Mouse (Mus musculus) heart, embryonic 15.5 days (tissue): ENCODE data around the gene Notch1. TPM values are rescaled to one million over a fixed set of nuclear protein-coding genes. Genes with fewer than 3 reads are reported as not detected.

Experiments used
- ATAC-seq: fragments of 200-750 bp; cut with Nextera tagmentation; replicated peaks from 2 replicates; pipeline ENCODE4 v1.8.0; 2017; ENCODE audit warnings: low read depth, moderate TSS enrichment; ENCODE audit not compliant: insufficient number of reproducible peaks, insufficient read depth, low FRiP score
- H3K27ac ChIP-seq: fragments of 300-500 bp; sonication (generic); 2 replicates; pipeline ENCODE4 v1.5.1; 2015; ENCODE audit warnings: mild to moderate bottlenecking, inconsistent platforms
- H3K27me3 ChIP-seq: fragments of 300-500 bp; sonication (generic); 2 replicates; pipeline ENCODE4 v1.6.1; 2015; ENCODE audit warnings: inconsistent platforms
- H3K36me3 ChIP-seq: fragments of 300-500 bp; sonication (generic); 2 replicates; pipeline ENCODE4 v1.6.1; 2015; ENCODE audit warnings: mild to moderate bottlenecking, inconsistent platforms
- H3K4me1 ChIP-seq: fragments of 300-500 bp; sonication (generic); replicated peaks from 2 replicates; pipeline ENCODE4 v1.6.1; 2015; ENCODE audit warnings: inconsistent platforms
- H3K4me2 ChIP-seq: fragments of 300-500 bp; sonication (generic); 2 replicates; pipeline ENCODE4 v1.6.1; 2015; ENCODE audit warnings: inconsistent platforms, mild to moderate bottlenecking, moderate library complexity
- H3K4me3 ChIP-seq: fragments of 300-500 bp; sonication (generic); 2 replicates; pipeline ENCODE4 v1.5.1; 2015; ENCODE audit warnings: mild to moderate bottlenecking, inconsistent platforms
- H3K9ac ChIP-seq: fragments of 300-500 bp; sonication (generic); 2 replicates; pipeline ENCODE4 v1.6.1; 2015; ENCODE audit warnings: mild to moderate bottlenecking, inconsistent platforms
- H3K9me3 ChIP-seq: fragments of 300-500 bp; sonication (generic); replicated peaks from 2 replicates; pipeline ENCODE4 v1.6.1; 2016; ENCODE audit warnings: inconsistent platforms
- WGBS: fragments of 180-500 bp; shearing (Covaris S2); methylation state at CpG from one replicate; pipeline ENCODE4 v1.1.7; 2015; ENCODE audit warnings: mixed read lengths; 5-methylcytosine and 5-hydroxymethylcytosine counted together
- polyA plus RNA-seq: library from polyadenylated mRNA; unstranded; fragments of >200 nt; fragmentation: Nextera tagmentation; extraction: Ambion mirVana; gene quantifications from 2 replicates; pipeline ENCODE4 v1.2.1, GENCODE M21; 2015

Notch1 gene
- polyA plus RNA-seq, 1 experiment from 2014 or later, result 10.8 TPM

- ATAC-seq, result no peak
- Histone ChIP-seq H3K9me3 (no peaks in the 10 kb centered on the region), H3K4me1 (peaks cover 33% of the 10 kb centered on the region), H3K36me3 (peaks cover 42% of the 10 kb centered on the region), H3K4me3 (no peak overlapping the region), H3K27ac (peak overlapping the region; percentile 7; the same call in 1 of the 2 replicates), H3K27me3 (no peaks in the 10 kb centered on the region), H3K9ac (no peak overlapping the region), H3K4me2 (no peak overlapping the region)
- 77% methylated on average over 2 of the region's 2 CpGs for WGBS
Measured at GRCm38 (mm10) chr2:26478685-26479205, 37.7 kb downstream of the Notch1 start.

GRCm38 (mm10) chr2:26477911-26478310 lies 38.6 kb downstream of the Notch1 start:
- no peak overlapping the region for H3K9ac ChIP-seq
- peaks cover 48% of the 10 kb centered on the region for H3K36me3 ChIP-seq
- H3K4me3 ChIP-seq, result no peak overlapping the region
- peak overlapping the region; percentile 38; the same call in 1 of the 2 replicates for H3K27ac ChIP-seq
- no peak overlapping the region for H3K4me2 ChIP-seq
- H3K4me1 ChIP-seq, result peaks cover 26% of the 10 kb centered on the region
- no peak for ATAC-seq
- no peaks in the 10 kb centered on the region for H3K9me3 ChIP-seq
- no peaks in the 10 kb centered on the region for H3K27me3 ChIP-seq
- 91% methylated on average over 7 of the region's 7 CpGs for WGBS

- 66% methylated on average over 13 of the region's 13 CpGs for WGBS
- H3K27ac ChIP-seq, result peak overlapping the region; percentile 81
- no peak for ATAC-seq
- no peak overlapping the region for H3K4me2 ChIP-seq
- H3K4me3 ChIP-seq, result no peak overlapping the region
- H3K9ac ChIP-seq, result no peak overlapping the region
- peaks cover 51% of the 10 kb centered on the region for H3K36me3 ChIP-seq
- H3K4me1 ChIP-seq, result peaks cover 24% of the 10 kb centered on the region
- no peaks in the 10 kb centered on the region for H3K9me3 ChIP-seq
- no peaks in the 10 kb centered on the region for H3K27me3 ChIP-seq
Measured at GRCm38 (mm10) chr2:26475505-26476430, 40.7 kb downstream of the Notch1 start.

- Histone ChIP-seq H3K9me3 (no peaks in the 10 kb centered on the region), H3K27me3 (no peaks in the 10 kb centered on the region), H3K27ac (peak overlapping the region; percentile 81), H3K36me3 (peaks cover 56% of the 10 kb centered on the region), H3K4me3 (no peak overlapping the region), H3K4me2 (no peak overlapping the region), H3K9ac (no peak overlapping the region), H3K4me1 (peaks cover 24% of the 10 kb centered on the region)
- WGBS, result 26% methylated on average over 9 of the region's 9 CpGs
- ATAC-seq, result peak; percentile 75
Measured at GRCm38 (mm10) chr2:26474789-26475504, 41.5 kb downstream of the Notch1 start.

- WGBS, result 87% methylated on average over 11 of the region's 11 CpGs
- peaks cover 24% of the 10 kb centered on the region for H3K4me1 ChIP-seq
Measured at GRCm38 (mm10) chr2:26472312-26473090, 44.0 kb downstream of the Notch1 start.

GRCm38 (mm10) chr2:26471652-26472285 lies 44.7 kb downstream of the Notch1 start:
- no peaks in the 10 kb centered on the region for H3K9me3 ChIP-seq
- peaks cover 24% of the 10 kb centered on the region for H3K4me1 ChIP-seq
- 87% methylated on average over 6 of the region's 6 CpGs for WGBS
- no peak for ATAC-seq
- peaks cover 59% of the 10 kb centered on the region for H3K36me3 ChIP-seq
- no peak overlapping the region for H3K9ac ChIP-seq
- no peak overlapping the region for H3K4me3 ChIP-seq
- H3K4me2 ChIP-seq, result no peak overlapping the region
- H3K27me3 ChIP-seq, result no peaks in the 10 kb centered on the region
- H3K27ac ChIP-seq, result no peak overlapping the region

More at GRCm38 (mm10) chr2:26472312-26473090, 44.0 kb downstream of the Notch1 start:
- H3K4me3 ChIP-seq, result no peak overlapping the region
- H3K4me2 ChIP-seq, result no peak overlapping the region
- ATAC-seq, result no peak
- H3K36me3 ChIP-seq, result peaks cover 53% of the 10 kb centered on the region
- no peak overlapping the region for H3K27ac ChIP-seq
- H3K9ac ChIP-seq, result no peak overlapping the region
- H3K9me3 ChIP-seq, result no peaks in the 10 kb centered on the region
- no peaks in the 10 kb centered on the region for H3K27me3 ChIP-seq

- Histone ChIP-seq H3K9me3 (no peaks in the 10 kb centered on the region), H3K4me2 (no peak overlapping the region), H3K4me3 (no peak overlapping the region), H3K27me3 (no peaks in the 10 kb centered on the region), H3K4me1 (peaks cover 20% of the 10 kb centered on the region), H3K36me3 (peaks cover 64% of the 10 kb centered on the region), H3K27ac (no peak overlapping the region), H3K9ac (no peak overlapping the region)
- no peak for ATAC-seq
- WGBS, result 89% methylated on average over 17 of the region's 17 CpGs
Measured at GRCm38 (mm10) chr2:26470967-26471366, 45.5 kb downstream of the Notch1 start.

GRCm38 (mm10) chr2:26468376-26468775 lies 48.1 kb downstream of the Notch1 start:
- no peaks in the 10 kb centered on the region for H3K27me3 ChIP-seq
- no peak overlapping the region for H3K4me2 ChIP-seq
- no peaks in the 10 kb centered on the region for H3K4me1 ChIP-seq
- H3K9me3 ChIP-seq, result no peaks in the 10 kb centered on the region
- H3K9ac ChIP-seq, result no peak overlapping the region
- no peak for ATAC-seq
- 91% methylated on average over 15 of the region's 15 CpGs for WGBS
- no peak overlapping the region for H3K4me3 ChIP-seq
- peaks cover 78% of the 10 kb centered on the region for H3K36me3 ChIP-seq
- H3K27ac ChIP-seq, result no peak overlapping the region

- H3K4me2 ChIP-seq, result no peak overlapping the region
- no peak overlapping the region for H3K4me3 ChIP-seq
- H3K36me3 ChIP-seq, result peaks cover 70% of the 10 kb centered on the region
- no peak overlapping the region for H3K27ac ChIP-seq
- H3K27me3 ChIP-seq, result no peaks in the 10 kb centered on the region
- no peak for ATAC-seq
- no peak overlapping the region for H3K9ac ChIP-seq
- no peaks in the 10 kb centered on the region for H3K9me3 ChIP-seq
- peaks cover 18% of the 10 kb centered on the region for H3K4me1 ChIP-seq
- 95% methylated on average over 6 of the region's 6 CpGs for WGBS
Measured at GRCm38 (mm10) chr2:26463412-26463811, 53.1 kb downstream of the Notch1 start.

- no peak overlapping the region for H3K27ac ChIP-seq
- H3K9ac ChIP-seq, result no peak overlapping the region
- no peak overlapping the region for H3K4me3 ChIP-seq
- 84% methylated on average over 3 of the region's 3 CpGs for WGBS
- H3K4me1 ChIP-seq, result peaks cover 21% of the 10 kb centered on the region
- no peak overlapping the region for H3K4me2 ChIP-seq
- no peaks in the 10 kb centered on the region for H3K27me3 ChIP-seq
- H3K36me3 ChIP-seq, result peaks cover 66% of the 10 kb centered on the region
- no peak for ATAC-seq
- H3K9me3 ChIP-seq, result no peaks in the 10 kb centered on the region
Measured at GRCm38 (mm10) chr2:26462980-26463379, 53.5 kb downstream of the Notch1 start.
